Mouse (Mus musculus) cortical plate, adult 2 months (tissue): ENCODE data around the gene H2-Aa.

Experiments
- CTCF ChIP-seq: fragments of 200-500 bp; IDR thresholded peaks from 2 replicates; pipeline ENCODE4 v1.5.1; 2011; ENCODE audit warnings: mild to moderate bottlenecking, control low read depth, low read length; ENCODE audit not compliant: insufficient read depth; ENCODE audit errors: extremely low read depth
- POLR2A ChIP-seq: fragments of 200-500 bp; IDR thresholded peaks from 2 replicates; pipeline ENCODE4 v1.6.1; 2011; ENCODE audit warnings: mild to moderate bottlenecking, low read length, control low read depth; ENCODE audit not compliant: insufficient read depth; ENCODE audit errors: extremely low read depth

DNA sequence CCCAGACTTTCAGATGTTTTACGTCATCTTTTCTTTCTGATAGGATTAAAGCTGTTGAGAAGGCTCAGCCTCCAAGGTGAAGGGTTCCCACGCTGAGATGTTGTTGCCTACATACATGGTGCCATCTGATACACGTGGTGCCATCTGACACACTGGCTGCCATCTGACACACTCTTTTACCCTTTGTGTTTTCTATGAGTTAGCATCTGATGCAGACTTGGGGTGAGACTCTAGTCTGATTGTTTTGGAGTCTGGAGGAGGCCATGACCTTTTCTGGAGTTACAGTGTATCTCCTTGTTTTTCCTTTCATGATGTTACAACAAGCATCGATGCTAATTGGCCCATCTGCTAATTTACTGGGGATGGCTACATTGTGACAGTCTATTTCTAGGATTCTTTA is 43.0 kb downstream of the H2-Aa start:
- TF ChIP-seq CTCF (no peak), POLR2A (no peak)
